Mouse (Mus musculus) adrenal gland (tissue): ENCODE results near the gene Gabrb3.

Experiments used
- intact Hi-C: fragments of 180-260 bp; cut with DNase I; formaldehyde crosslinking; loops from one replicate; pipeline ENCODE4 v1.15.1; 2025

The Gabrb3 gene

GRCm38 (mm10) chr7:57529451-57529850 lies 110.0 kb downstream of the Gabrb3 start:
- intact Hi-C loops, result no loop called here

DNA sequence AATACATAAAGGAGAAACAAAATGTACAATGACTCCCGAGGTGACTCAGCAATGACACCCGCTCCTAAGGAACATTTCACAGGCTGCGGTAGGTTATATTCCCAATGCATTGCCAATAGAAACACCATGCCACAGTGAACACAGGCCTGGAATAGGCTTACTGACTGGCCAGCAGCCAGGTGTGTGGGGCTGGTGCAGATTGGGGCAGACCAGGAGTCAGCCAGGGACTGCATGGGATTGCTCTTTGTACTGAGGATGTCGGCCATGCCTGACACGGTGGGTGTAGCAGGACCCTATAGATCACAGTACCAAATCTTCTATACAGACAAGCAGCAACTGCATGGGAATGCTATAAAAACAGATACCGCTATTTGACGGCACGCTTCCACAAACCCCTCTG lies 110.5 kb downstream of the Gabrb3 start:
- intact Hi-C loops, result no loop called here

DNA sequence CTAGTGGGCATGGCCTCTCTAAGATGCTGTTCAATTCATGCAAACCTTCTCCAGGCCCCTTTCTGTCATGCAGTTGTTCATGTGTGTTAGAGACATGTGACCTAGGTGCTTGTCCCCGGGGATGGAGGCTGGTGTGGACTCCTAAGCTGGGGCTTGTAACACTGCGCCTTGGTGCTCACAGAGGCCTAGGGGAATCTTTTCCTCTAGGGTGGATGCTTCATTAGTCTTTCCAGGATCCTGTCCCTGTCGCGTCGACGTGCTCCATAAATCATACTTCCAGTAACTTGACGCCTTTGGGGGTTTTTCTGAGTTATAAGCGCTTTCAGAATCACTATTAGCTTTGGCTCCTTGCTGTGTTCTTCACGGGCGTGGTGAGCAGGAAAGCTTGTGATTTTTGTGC lies 113.2 kb downstream of the Gabrb3 start:
- intact Hi-C loops, result no loop called here

DNA sequence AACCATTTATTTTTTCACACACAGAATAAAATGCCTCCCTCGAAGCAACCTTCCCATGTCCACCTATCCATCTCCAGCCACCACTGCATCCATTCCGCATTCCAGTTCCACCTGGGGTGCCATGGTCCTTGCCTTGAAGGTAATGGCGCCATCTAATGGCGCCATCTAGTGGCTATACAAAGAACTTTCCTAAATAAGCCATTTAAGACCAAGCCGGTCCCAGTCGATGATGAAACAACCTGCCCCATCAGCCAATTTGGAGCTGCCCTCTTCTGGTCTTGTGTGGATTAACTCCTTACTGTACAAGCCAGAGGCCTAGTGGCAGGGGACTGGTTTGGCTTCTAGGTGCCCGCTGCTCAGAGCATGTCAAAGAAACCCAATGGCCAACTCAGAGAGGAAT lies 119.1 kb downstream of the Gabrb3 start:
- intact Hi-C loops, result no loop called here

GRCm38 (mm10) chr7:57560732-57561436 lies 141.4 kb downstream of the Gabrb3 start:
- intact Hi-C loops, result no loop called here

DNA sequence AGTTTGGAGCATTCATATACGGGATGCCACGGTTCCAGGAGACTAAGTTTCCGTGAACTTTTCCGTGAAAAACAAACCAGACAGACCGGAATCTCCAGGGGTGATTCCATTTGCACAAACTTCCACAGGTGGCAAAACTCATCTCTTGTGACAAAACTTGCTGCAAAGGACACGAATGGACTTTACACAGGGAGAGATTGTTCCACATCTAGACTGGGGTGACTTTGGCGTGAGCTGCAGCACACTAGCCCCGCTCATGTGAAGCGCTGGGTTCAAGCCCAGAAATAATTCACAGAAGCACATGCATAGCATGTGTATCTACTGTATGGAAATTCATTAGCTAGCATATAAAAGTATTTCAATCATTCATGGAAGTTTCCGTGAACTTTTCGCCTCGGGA lies 144.9 kb downstream of the Gabrb3 start:
- intact Hi-C loops, result no loop called here

GRCm38 (mm10) chr7:57590451-57591248 lies 171.2 kb downstream of the Gabrb3 start:
- intact Hi-C loops, result no loop called here

- intact Hi-C loops, result no loop called here
Measured at GRCm38 (mm10) chr7:57591249-57591577, 171.7 kb downstream of the Gabrb3 start.

- intact Hi-C loops, result no loop called here
Measured at GRCm38 (mm10) chr7:57591578-57592431, 172.3 kb downstream of the Gabrb3 start.

GRCm38 (mm10) chr7:57597341-57597740 lies 177.8 kb downstream of the Gabrb3 start:
- intact Hi-C loops, result no loop called here

- intact Hi-C loops, result no loop called here
Measured at GRCm38 (mm10) chr7:57618697-57619096, 199.2 kb downstream of the Gabrb3 start.

DNA sequence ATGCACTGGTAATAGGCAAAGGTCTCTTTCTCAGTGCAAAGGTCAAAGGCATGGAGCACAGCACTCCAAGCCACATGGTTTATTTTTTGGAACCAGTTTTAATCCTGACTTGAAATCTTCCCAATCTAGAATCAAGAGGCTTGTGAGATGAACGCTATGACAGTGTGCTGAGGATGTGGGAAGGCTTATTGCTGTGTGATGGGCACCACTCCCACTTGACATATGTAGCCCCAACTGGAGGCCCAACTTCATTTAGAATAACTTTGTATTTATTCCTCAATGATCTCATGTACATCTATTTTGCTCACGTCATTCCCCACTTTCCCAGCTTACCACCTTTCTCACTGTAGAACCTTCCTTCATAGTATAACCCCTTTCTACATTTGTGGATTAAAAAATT lies 200.5 kb downstream of the Gabrb3 start:
- intact Hi-C loops, result no loop called here

DNA sequence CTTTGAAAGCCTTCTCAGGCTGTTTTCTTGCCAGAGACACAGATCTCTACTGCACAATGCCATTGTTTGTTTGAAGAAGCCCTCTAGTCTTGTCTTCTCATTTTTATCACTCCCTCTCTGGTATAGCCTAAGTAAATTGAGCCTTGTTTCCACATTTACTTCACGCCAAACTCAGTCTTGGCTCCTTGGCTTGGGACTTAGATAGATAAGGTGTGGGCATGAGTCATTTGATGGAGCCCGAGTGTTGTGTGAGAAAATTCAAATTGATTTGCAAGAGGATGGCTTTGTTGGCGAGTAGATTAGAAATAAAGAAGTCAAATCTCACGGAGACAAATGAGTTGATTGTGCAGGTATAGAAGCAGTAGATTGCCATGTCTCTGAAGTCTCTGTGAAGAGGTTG lies 204.2 kb downstream of the Gabrb3 start:
- intact Hi-C loops, result no loop called here

DNA sequence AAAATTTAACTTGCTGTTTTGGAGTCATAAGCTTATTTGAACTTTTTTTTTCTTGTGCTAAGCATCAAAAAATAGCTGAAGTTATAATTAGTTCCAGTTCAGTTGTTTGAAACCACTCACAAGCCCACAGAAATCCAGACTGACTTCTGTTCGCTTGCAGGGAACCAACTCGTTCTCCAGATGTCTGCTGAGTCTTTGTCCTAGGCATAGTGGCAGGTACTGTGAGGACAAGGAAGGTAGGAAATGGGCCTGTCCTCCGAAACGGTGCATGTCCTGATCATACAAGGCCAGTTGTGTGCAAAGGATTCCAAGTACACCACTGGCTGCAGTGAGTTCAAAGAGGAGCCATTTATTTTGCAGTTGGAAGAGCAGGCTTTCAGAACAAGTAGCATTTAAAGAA lies 215.5 kb downstream of the Gabrb3 start:
- intact Hi-C loops, result no loop called here

DNA sequence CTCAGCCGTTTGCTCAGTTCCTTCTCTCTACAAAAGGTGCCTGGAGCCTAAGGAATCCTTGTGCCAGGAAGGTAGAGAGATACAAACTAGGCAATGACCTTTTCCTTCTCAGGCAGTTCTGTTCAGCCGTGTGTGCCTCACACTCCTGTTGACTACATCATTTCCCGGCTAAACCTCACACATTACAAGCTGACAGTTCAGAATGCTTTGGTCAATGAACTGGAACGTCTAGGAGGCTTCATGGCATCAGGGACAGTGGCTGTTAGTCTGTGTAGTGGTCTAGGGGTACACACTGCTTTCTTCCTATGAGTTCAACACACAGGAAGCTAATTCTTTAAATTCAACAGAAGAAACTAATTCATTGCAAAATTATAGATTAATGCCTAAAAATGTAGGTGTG lies 216.2 kb downstream of the Gabrb3 start:
- intact Hi-C loops, result no loop called here

DNA sequence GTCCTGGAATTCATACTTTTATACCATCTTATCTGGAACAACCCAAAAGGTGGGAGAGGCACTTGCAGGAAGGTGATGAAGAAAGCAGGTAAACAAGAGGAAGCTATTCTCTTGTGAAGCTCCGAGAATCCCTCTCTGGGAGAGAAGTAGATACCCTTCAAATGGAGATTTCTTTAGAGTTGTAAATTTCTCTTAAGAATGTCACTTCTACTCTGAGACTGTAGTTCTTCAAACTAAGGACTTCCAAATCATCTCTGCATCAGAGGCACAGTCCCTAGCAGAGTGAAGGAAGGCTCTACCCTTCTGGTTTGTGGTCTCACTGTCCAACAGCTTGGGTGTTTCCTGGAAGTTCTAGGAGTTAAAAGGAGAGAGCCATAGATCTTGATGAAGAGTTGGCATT lies 221.3 kb downstream of the Gabrb3 start:
- intact Hi-C loops, result no loop called here

DNA sequence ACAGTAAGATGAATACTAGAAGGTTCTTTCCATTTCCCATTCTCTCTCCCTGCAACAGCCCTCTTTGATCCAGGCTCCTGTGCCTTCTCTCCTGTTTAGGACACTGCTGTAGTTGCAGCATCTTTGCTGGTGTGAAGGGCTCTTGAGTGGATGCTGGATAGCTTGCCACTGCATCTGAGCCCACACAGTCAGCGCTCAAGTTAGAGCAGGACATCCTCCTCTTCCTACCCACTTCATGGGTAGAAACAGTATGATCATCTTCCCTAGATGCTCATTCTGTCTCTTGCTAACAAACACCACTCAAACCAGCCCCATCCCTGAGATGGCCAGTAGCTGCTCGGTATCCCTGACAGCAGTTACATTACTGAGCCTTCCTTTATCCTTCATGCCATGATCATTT lies 227.9 kb downstream of the Gabrb3 start:
- intact Hi-C loops, result no loop called here

- intact Hi-C loops, result no loop called here
Measured at GRCm38 (mm10) chr7:57648136-57648755, 228.8 kb downstream of the Gabrb3 start.

GRCm38 (mm10) chr7:57677352-57677751 lies 257.9 kb downstream of the Gabrb3 start:
- intact Hi-C loops, result no loop called here

DNA sequence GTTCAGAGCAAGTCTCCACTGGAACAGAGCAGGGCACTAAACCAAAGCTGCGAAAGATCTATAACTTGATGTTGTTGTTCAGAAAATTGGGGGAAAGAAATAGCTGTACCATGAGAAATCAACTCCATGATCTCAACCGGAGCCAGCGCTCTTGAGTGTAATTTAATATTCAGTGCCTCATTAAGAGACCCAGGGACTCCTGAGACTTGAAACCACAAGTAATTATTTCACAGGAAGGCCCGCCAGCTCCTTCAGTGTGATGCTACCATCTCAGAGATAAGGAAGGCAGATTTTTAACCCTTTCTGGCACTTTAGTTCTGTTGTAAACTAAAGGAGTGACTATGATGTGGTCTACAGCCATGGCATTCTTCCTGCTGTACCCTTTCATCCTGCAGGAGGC lies 270.3 kb downstream of the Gabrb3 start:
- intact Hi-C loops, result no loop called here

DNA sequence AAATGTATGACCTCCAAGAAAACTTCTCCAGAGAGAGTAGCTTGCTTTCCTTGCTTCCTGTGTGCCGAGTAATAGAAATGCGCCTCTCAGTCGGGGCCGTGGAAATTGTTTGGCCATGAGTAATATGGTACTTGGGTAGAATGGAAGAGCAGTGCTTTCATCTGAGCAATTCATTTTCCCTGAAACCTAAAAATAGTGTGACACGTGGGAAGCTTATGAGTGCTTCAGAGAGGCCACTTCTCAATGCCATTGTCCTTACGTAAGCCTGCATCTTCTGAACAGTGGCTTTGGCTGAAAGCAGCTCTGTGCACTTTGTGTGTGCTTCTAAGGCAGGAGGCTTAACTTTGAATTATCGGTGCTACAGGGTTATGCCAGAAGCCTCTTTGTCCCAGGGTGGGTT lies 280.9 kb downstream of the Gabrb3 start:
- intact Hi-C loops, result no loop called here

- intact Hi-C loops, result no loop called here
Measured at GRCm38 (mm10) chr7:57701046-57701445, 281.6 kb downstream of the Gabrb3 start.
